Mouse (Mus musculus) G1E (cell line): ENCODE data around the gene Irs2.

Experiments
- CTCF ChIP-seq: IDR thresholded peaks from 2 replicates; pipeline ENCODE4 v1.5.1; 2012; ENCODE audit warnings: low read depth, low read length, inconsistent platforms, mixed read lengths
- POLR2AphosphoS5 ChIP-seq: IDR thresholded peaks from 2 replicates; pipeline ENCODE4 v1.6.1; 2012; ENCODE audit warnings: low read depth, low read length, inconsistent platforms; ENCODE audit not compliant: insufficient replicate concordance

DNA sequence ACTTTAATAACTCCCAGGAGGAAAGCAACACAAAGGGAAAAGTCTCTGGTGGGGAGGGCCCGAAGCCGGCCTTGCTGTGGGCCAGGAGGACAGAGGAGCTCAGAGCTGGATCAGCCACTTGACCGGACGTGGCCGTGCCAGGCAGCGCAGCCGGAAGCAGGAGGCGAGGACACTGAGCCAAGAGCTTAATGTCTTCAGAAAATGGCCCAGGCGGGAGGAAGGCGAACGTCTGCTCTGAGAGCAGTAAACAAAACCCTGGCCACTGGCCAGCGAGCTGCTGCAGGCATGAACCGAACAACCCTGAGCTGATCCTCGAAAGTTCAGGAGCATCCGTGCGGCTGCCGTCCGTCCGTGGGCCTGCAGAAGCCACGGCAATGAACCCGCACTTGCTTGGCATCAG is 29.9 kb downstream of the Irs2 start:
- no peak for TF ChIP-seq POLR2AphosphoS5
- no peak for TF ChIP-seq CTCF
